Mouse (Mus musculus): ENCODE measurements around the gene Ccdc6. TPM values are rescaled to one million over a fixed set of nuclear protein-coding genes. Genes with fewer than 3 reads are reported as not detected.

The Ccdc6 gene
- polyA plus RNA-seq, 1 experiment: 15.5 TPM

DNA sequence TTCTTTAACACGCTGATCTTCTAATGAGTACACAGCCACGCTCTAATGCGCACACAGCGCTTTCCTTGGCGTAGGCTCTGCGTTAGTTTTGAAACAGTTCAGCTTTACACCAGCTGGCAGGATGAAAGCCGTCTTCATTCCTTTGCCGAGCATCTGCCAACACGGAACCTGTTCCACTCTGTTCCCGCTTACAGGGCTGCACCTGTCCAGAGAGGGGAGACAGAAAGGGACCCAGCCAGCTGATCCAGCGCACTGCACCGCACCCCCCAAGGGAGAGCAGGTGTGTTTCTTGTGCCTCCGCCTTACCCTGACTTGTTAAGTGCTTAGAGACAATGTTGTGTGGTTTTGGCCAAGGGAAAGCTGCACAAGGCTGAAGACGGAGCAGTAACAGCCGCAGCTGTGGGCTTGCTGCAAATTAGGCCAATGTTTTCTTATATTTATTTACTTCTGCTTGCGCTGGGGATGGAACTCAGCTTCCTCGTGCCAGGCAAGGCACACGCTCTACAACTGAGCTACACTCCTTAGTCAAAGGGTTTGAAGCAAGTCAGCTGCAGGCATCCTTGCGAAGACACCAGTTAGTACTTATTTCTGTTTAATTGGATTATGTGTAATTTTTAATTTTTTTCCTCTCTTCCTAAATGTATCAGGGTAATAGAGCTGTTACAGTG lies 36.8 kb upstream of the Ccdc6 start:
- no peak overlapping the region for H3ac ChIP-seq (ENCODE audit: control insufficient read depth, insufficient read length)
- no peaks in the 10 kb centered on the region for H3K27me3 ChIP-seq (ENCODE audit: control insufficient read depth, insufficient read depth, insufficient read length)
- H3K79me2 ChIP-seq (ENCODE audit: control insufficient read depth, insufficient read depth): no peaks in the 10 kb centered on the region
- H3K4me2 ChIP-seq (ENCODE audit: low read depth): no peak overlapping the region
- no peak overlapping the region for H3K4me3 ChIP-seq
- TF ChIP-seq POLR2A (IDR thresholded peaks at IDR 0.05; ENCODE audit: insufficient read length, low read depth) (no peak), MYOD1 (IDR thresholded peaks at IDR 0.05; ENCODE audit: control insufficient read depth in 1 of 3, insufficient read length in 2 of 3, low read depth in 2 of 3) (peak in 2 of 3 experiments; percentile 92 to 93), POLR2AphosphoS2 (IDR thresholded peaks at IDR 0.05; ENCODE audit: insufficient read length, low read depth) (no peak), TCF12 (IDR thresholded peaks at IDR 0.05; ENCODE audit: insufficient read depth, poor library complexity, severe bottlenecking) (peak; percentile 69), SRF (IDR thresholded peaks at IDR 0.05; ENCODE audit: control insufficient read depth, insufficient read length, low read depth) (no peak), MAX (IDR thresholded peaks at IDR 0.05; ENCODE audit: low read depth) (no peak), TCF3 (IDR thresholded peaks at IDR 0.05; ENCODE audit: insufficient read length, low read depth) (peak; percentile 67), USF1 (IDR thresholded peaks at IDR 0.05; ENCODE audit: low read depth) (no peak), MYOG (IDR thresholded peaks at IDR 0.05; ENCODE audit: control insufficient read depth in 1 of 3, insufficient read depth in 1 of 3, insufficient read length in 2 of 3, low read depth in 2 of 3) (peak; percentile 4 to 90 (median 81)), E2F4 (IDR thresholded peaks at IDR 0.05; ENCODE audit: insufficient read depth) (no peak), CEBPB (IDR thresholded peaks at IDR 0.05; ENCODE audit: insufficient read depth, poor library complexity, severe bottlenecking) (no peak), REST (IDR thresholded peaks at IDR 0.05; ENCODE audit: insufficient read depth, insufficient read length) (no peak)
- no peaks in the 10 kb centered on the region for H3K36me3 ChIP-seq (ENCODE audit: control insufficient read depth, insufficient read depth)

DNA sequence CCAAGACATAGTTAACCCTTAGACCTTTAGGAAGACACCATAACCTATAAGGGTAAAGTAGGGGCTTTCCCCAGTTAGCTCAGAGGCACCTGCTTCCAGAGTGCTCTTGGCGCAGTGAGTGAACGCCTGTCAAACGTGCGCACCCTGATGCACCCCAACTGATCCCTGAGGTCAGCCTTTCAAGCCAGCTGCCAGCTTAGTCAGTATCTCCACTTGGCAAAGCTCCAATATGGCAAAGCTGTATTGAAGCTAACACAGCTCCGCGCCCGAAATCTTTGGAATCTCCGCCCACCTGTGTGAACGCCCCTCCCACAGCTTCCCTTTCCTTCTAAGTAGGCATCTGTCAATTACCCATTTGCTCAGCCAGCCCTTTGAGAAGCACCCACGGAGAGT lies 36.2 kb upstream of the Ccdc6 start:
- TF ChIP-seq MYOD1 (IDR thresholded peaks at IDR 0.05; ENCODE audit: control insufficient read depth in 1 of 3, insufficient read length in 2 of 3, low read depth in 2 of 3) (peak in 1 of 3 experiments; percentile 40), SRF (IDR thresholded peaks at IDR 0.05; ENCODE audit: control insufficient read depth, insufficient read length, low read depth) (no peak), POLR2AphosphoS2 (IDR thresholded peaks at IDR 0.05; ENCODE audit: insufficient read length, low read depth) (no peak), USF1 (IDR thresholded peaks at IDR 0.05; ENCODE audit: low read depth) (no peak), MYOG (IDR thresholded peaks at IDR 0.05; ENCODE audit: control insufficient read depth in 1 of 3, insufficient read depth in 1 of 3, insufficient read length in 2 of 3, low read depth in 2 of 3) (peak in 1 of 3 experiments; percentile 58), E2F4 (IDR thresholded peaks at IDR 0.05; ENCODE audit: insufficient read depth) (no peak), POLR2A (IDR thresholded peaks at IDR 0.05; ENCODE audit: insufficient read length, low read depth) (no peak), REST (IDR thresholded peaks at IDR 0.05; ENCODE audit: insufficient read depth, insufficient read length) (no peak), TCF3 (IDR thresholded peaks at IDR 0.05; ENCODE audit: insufficient read length, low read depth) (no peak), TCF12 (IDR thresholded peaks at IDR 0.05; ENCODE audit: insufficient read depth, poor library complexity, severe bottlenecking) (no peak), CEBPB (IDR thresholded peaks at IDR 0.05; ENCODE audit: insufficient read depth, poor library complexity, severe bottlenecking) (no peak), MAX (IDR thresholded peaks at IDR 0.05; ENCODE audit: low read depth) (no peak)
- Histone ChIP-seq H3K27me3 (ENCODE audit: control insufficient read depth, insufficient read depth, insufficient read length) (no peaks in the 10 kb centered on the region), H3K79me2 (ENCODE audit: control insufficient read depth, insufficient read depth) (no peaks in the 10 kb centered on the region), H3K36me3 (ENCODE audit: control insufficient read depth, insufficient read depth) (no peaks in the 10 kb centered on the region), H3K4me2 (ENCODE audit: low read depth) (no peak overlapping the region), H3ac (ENCODE audit: control insufficient read depth, insufficient read length) (no peak overlapping the region), H3K4me3 (no peak overlapping the region)

DNA sequence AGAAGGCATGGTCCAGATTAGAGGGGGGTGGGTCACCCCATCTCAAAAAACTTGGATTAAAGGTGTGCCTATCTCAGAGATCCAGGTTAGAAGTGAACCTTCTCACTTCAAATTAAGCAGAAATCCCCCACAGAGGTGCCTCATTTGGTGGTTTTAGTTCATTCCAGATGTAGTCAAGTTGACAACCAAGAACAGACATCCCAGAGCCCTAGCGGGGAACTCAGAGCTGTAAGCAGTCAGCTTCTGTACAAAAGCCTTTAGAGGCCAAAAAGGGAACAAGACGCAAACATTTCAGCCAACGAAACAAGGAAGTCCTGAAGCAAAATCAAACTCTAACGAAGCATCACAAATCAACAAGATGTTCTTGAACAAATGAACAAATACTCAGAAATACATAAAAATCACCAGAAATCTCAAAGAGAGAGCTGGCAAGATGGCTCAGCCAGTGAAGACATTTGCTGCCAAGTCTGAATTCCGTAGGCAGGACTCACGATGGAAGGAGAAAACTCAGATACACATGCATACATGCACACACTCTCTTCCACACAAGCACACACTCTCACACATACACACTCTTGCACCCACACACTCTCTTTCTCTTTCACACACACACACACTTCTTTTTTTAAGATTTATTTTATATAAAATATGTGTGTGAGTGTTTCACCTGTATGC lies 32.9 kb upstream of the Ccdc6 start:
- no peaks in the 10 kb centered on the region for H3K27me3 ChIP-seq (ENCODE audit: control insufficient read depth, insufficient read depth, insufficient read length)
- TF ChIP-seq MYOD1 (IDR thresholded peaks at IDR 0.05; ENCODE audit: control insufficient read depth in 1 of 3, insufficient read length in 2 of 3, low read depth in 2 of 3) (no peak), E2F4 (IDR thresholded peaks at IDR 0.05; ENCODE audit: insufficient read depth) (no peak), POLR2A (IDR thresholded peaks at IDR 0.05; ENCODE audit: insufficient read length, low read depth) (no peak), MAX (IDR thresholded peaks at IDR 0.05; ENCODE audit: low read depth) (no peak), REST (IDR thresholded peaks at IDR 0.05; ENCODE audit: insufficient read depth, insufficient read length) (no peak), MYOG (IDR thresholded peaks at IDR 0.05; ENCODE audit: control insufficient read depth in 1 of 3, insufficient read depth in 1 of 3, insufficient read length in 2 of 3, low read depth in 2 of 3) (no peak)
- H3K79me2 ChIP-seq (ENCODE audit: control insufficient read depth, insufficient read depth): no peaks in the 10 kb centered on the region
- no peak overlapping the region for H3K4me3 ChIP-seq
- H3ac ChIP-seq (ENCODE audit: control insufficient read depth, insufficient read length): no peak overlapping the region
- H3K4me2 ChIP-seq (ENCODE audit: low read depth): no peak overlapping the region
- no peaks in the 10 kb centered on the region for H3K36me3 ChIP-seq (ENCODE audit: control insufficient read depth, insufficient read depth)

DNA sequence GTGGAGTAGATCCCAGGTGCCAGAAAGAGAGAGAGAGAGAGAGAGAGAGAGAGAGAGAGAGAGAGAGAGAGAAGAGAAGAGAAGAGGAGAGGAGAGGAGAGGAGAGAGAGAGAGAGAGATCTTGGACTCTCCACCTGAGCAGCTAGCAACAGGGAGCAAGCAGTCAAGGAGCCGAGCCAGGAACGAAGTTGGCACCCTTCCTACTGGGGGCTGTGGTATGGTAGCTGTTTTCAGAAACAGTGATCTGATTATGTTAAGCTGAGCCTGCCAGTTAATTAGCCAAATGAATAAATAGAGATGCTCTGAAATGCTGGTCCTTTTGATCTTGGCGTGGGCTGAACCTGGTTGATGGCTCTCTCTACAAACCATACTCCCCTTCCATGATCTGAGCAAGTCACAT lies 31.7 kb upstream of the Ccdc6 start:
- Histone ChIP-seq H3K36me3 (ENCODE audit: control insufficient read depth, insufficient read depth) (no peaks in the 10 kb centered on the region), H3K79me2 (ENCODE audit: control insufficient read depth, insufficient read depth) (no peaks in the 10 kb centered on the region), H3K4me3 (no peak overlapping the region), H3K27me3 (ENCODE audit: control insufficient read depth, insufficient read depth, insufficient read length) (no peaks in the 10 kb centered on the region), H3K4me2 (ENCODE audit: low read depth) (no peak overlapping the region), H3ac (ENCODE audit: control insufficient read depth, insufficient read length) (no peak overlapping the region)
- TF ChIP-seq E2F4 (IDR thresholded peaks at IDR 0.05; ENCODE audit: insufficient read depth): no peak
- TF ChIP-seq SRF (IDR thresholded peaks at IDR 0.05; ENCODE audit: control insufficient read depth, insufficient read length, low read depth): no peak
- TF ChIP-seq CEBPB (IDR thresholded peaks at IDR 0.05; ENCODE audit: insufficient read depth, poor library complexity, severe bottlenecking): no peak
- no peak for TF ChIP-seq TCF3 (IDR thresholded peaks at IDR 0.05; ENCODE audit: insufficient read length, low read depth)
- no peak for TF ChIP-seq POLR2AphosphoS2 (IDR thresholded peaks at IDR 0.05; ENCODE audit: insufficient read length, low read depth)
- TF ChIP-seq MYOG (IDR thresholded peaks at IDR 0.05; ENCODE audit: control insufficient read depth in 1 of 3, insufficient read depth in 1 of 3, insufficient read length in 2 of 3, low read depth in 2 of 3): no peak
- no peak for TF ChIP-seq TCF12 (IDR thresholded peaks at IDR 0.05; ENCODE audit: insufficient read depth, poor library complexity, severe bottlenecking)
- TF ChIP-seq POLR2A (IDR thresholded peaks at IDR 0.05; ENCODE audit: insufficient read length, low read depth): no peak
- TF ChIP-seq MYOD1 (IDR thresholded peaks at IDR 0.05; ENCODE audit: control insufficient read depth in 1 of 3, insufficient read length in 2 of 3, low read depth in 2 of 3): no peak
- TF ChIP-seq USF1 (IDR thresholded peaks at IDR 0.05; ENCODE audit: low read depth): no peak
- TF ChIP-seq REST (IDR thresholded peaks at IDR 0.05; ENCODE audit: insufficient read depth, insufficient read length): no peak
- TF ChIP-seq MAX (IDR thresholded peaks at IDR 0.05; ENCODE audit: low read depth): no peak
